Comparison of ENCODE assay signal across 18 mouse cellular contexts in genomic region chrX:107790750-107791493, GRCm38 (mm10). TPM values are rescaled to one million over a fixed set of nuclear protein-coding genes. Genes with fewer than 3 reads are reported as not detected.
DNase-seq lines count a peak whose midpoint lies in the region; ATAC-seq and TF ChIP-seq lines count a peak whose summit lies in the region.
"Had no signal": no experiment of that assay in that cellular context is flagged by ENCODE, and none has a peak within 500 bp of the region (broad histone marks: within the 10 kb centered on the region; RNA-seq: fewer than 3 reads in every experiment).

No protein-coding gene starts in this region.

- H3K4me1 ChIP-seq in liver, embryonic 14.5 days (replicated peaks; ENCODE audit: control insufficient read depth in 2 of 2, insufficient read depth in 2 of 2, low read length in 1 of 2) = peaks cover 2 to 4% of the 10 kb centered on the region in 2 experiments; a peak in 2 of 4 replicates
- H3K4me1 ChIP-seq: limb, embryonic 15.5 days; midbrain, embryonic 12.5 days had no signal

- H3K9me3 ChIP-seq in liver, embryonic 14.5 days (ENCODE audit: control insufficient read depth, low read length) = no peaks in the 10 kb centered on the region
- H3K9me3 ChIP-seq: limb, embryonic 15.5 days; midbrain, embryonic 12.5 days had no signal

- 22% methylated on average over 8 of the region's 8 CpGs for WGBS in liver, embryonic 14.5 days (ENCODE audit: insufficient replicate concordance)

- no peaks in the 10 kb centered on the region for H3K36me3 ChIP-seq in liver, embryonic 14.5 days (replicated peaks; ENCODE audit: control insufficient read depth, insufficient read depth, low read depth)
- H3K36me3 ChIP-seq: limb, embryonic 15.5 days; midbrain, embryonic 12.5 days had no signal

- no peak overlapping the region for H3K9ac ChIP-seq in liver, embryonic 14.5 days (replicated peaks)
- H3K9ac ChIP-seq: limb, embryonic 15.5 days; midbrain, embryonic 12.5 days had no signal

- no peaks in the 10 kb centered on the region for H3K27me3 ChIP-seq in liver, embryonic 14.5 days (ENCODE audit: control insufficient read depth, insufficient read depth, low read length)
- H3K27me3 ChIP-seq: limb, embryonic 15.5 days; midbrain, embryonic 12.5 days had no signal

- intact Hi-C loops in left cerebral cortex, adult 2 months (cut with DNase I) = no loop called here

- TF ChIP-seq CTCF in left cerebral cortex, adult 2 months (IDR thresholded peaks at IDR 0.05) = peak; percentile 53
- peak; percentile 16; the same call in 1 of the 2 replicates for TF ChIP-seq CTCF in liver, embryonic 14.5 days (IDR thresholded peaks at IDR 0.05; ENCODE audit: low read depth)

- peak; percentile 2 for DNase-seq in embryo, embryonic 11 days
- DNase-seq in embryo, embryonic 10 days (ENCODE audit: low spot score) = no peak
- no peak for DNase-seq in left cerebral cortex, adult 2 months (ENCODE audit: extremely low spot score in 1 of 2, low spot score in 2 of 2)
- no peak for DNase-seq in left cerebral cortex, adult 9 months (ENCODE audit: low spot score in 2 of 2)
- DNase-seq in A20 (ENCODE audit: low read depth, low spot score) = peak; percentile 6
- DNase-seq in liver, embryonic 14.5 days (ENCODE audit: low read depth in 3 of 3, low spot score in 3 of 3) = no peak
- DNase-seq in spleen, adult 18-20 months = no peak
- no peak for DNase-seq in adrenal gland, postnatal 14 days
- DNase-seq: cerebellum, postnatal 25 days; gastrocnemius, postnatal 14 days; kidney, adult 8-10 months; right cerebral cortex, postnatal 14 days had no signal

- TF ChIP-seq EP300 in liver, embryonic 14.5 days (IDR thresholded peaks at IDR 0.05; ENCODE audit: low read depth) = no peak

- no peak overlapping the region for H3K4me2 ChIP-seq in liver, embryonic 14.5 days (ENCODE audit: low read depth)
- H3K4me2 ChIP-seq: limb, embryonic 15.5 days; midbrain, embryonic 12.5 days had no signal

- H3K27ac ChIP-seq in left cerebral cortex, adult 2 months = no peak overlapping the region
- H3K27ac ChIP-seq in liver, embryonic 14.5 days = no peak overlapping the region
- H3K27ac ChIP-seq: limb, embryonic 15.5 days; midbrain, embryonic 12.5 days had no signal

- ATAC-seq in liver, embryonic 14.5 days (ENCODE audit: insufficient read depth) = no peak

- H3K4me3 ChIP-seq in left cerebral cortex, adult 2 months = no peak overlapping the region
- no peak overlapping the region for H3K4me3 ChIP-seq in liver, embryonic 14.5 days (ENCODE audit: insufficient read depth in 1 of 2, low read depth in 2 of 2, low read length in 2 of 2)
- H3K4me3 ChIP-seq: limb, embryonic 15.5 days; midbrain, embryonic 12.5 days had no signal

RNA-seq across cellular contexts. Expression of gene Tent5d, which starts 1.5 kb away (rescaled TPM):
- total RNA-seq in left cerebral cortex, adult 2 months (2021) = not detected
- not detected in 2 replicates for polyA plus RNA-seq in liver, embryonic 14.5 days (2012; rRNA removed)
- polyA plus RNA-seq in liver, embryonic 14.5 days (2014; fragmentation: Nextera tagmentation; extraction: Ambion mirVana) = 0.09 TPM in 1 of 2 replicates, not detected in the other
- total RNA-seq in adrenal gland, postnatal 14 days (2021) = not detected in 2 replicates
- total RNA-seq: gastrocnemius, postnatal 14 days; heart, postnatal 10 days; layer of hippocampus, postnatal 14 days had no signal
- polyA plus RNA-seq: limb, embryonic 15.5 days; midbrain, embryonic 12.5 days; neural tube, embryonic 14.5 days; stomach, embryonic 16.5 days had no signal

RNA-seq across cellular contexts. Expression of gene 2610002M06Rik, which starts 25.2 kb away (rescaled TPM):
- 10 to 100 TPM; 29.2 to 34.5 TPM for total RNA-seq in left cerebral cortex, adult 2 months (2021)
- 2.6 and 4.1 TPM in 2 replicates for polyA plus RNA-seq in liver, embryonic 14.5 days (2012; rRNA removed)
- 9.1 and 10.9 TPM in 2 replicates for polyA plus RNA-seq in liver, embryonic 14.5 days (2014; fragmentation: Nextera tagmentation; extraction: Ambion mirVana)
- 10.0 and 10.4 TPM in 2 replicates for total RNA-seq in adrenal gland, postnatal 14 days (2021)

Comparison
In these comparisons a context has a peak if more than half of its experiments do, and no peak if none do; other contexts are left out.
1. DNase-seq: peak in embryo, embryonic 11 days (single experiment) and A20 (single experiment); none in embryo, embryonic 10 days (single experiment), left cerebral cortex, adult 2 months (0 of 2), left cerebral cortex, adult 9 months (0 of 2), liver, embryonic 14.5 days (0 of 3), spleen, adult 18-20 months (0 of 2) and adrenal gland, postnatal 14 days (single experiment).